Mouse (Mus musculus): Measurements from ENCODE around the gene Crybg3. TPM values are rescaled to one million over a fixed set of nuclear protein-coding genes. Genes with fewer than 3 reads are reported as not detected.

Crybg3 gene
- polyA plus RNA-seq, 1 experiment: 11.8 TPM

GRCm38 (mm10) chr16:59526939-59527338 lies 73.8 kb downstream of the Crybg3 start:
- Histone ChIP-seq H3K27me3 (ENCODE audit: control insufficient read depth, insufficient read depth, low read length, poor library complexity, severe bottlenecking) (no peaks in the 10 kb centered on the region), H3K36me3 (ENCODE audit: control insufficient read depth, insufficient read depth, low read length, poor library complexity, severe bottlenecking) (no peaks in the 10 kb centered on the region), H3K9ac (ENCODE audit: low read depth, poor library complexity, severe bottlenecking) (no peak overlapping the region), H3K4me3 (ENCODE audit: low read depth, low read length) (no peak overlapping the region), H3K4me1 (ENCODE audit: control insufficient read depth, insufficient read depth, low read length) (no peaks in the 10 kb centered on the region), H3K27ac (ENCODE audit: insufficient read depth, low read length) (no peak overlapping the region), H3K9me3 (replicated peaks; ENCODE audit: control insufficient read depth, insufficient read depth, low read length, poor library complexity, severe bottlenecking) (no peaks in the 10 kb centered on the region)
- TF ChIP-seq POLR2A (IDR thresholded peaks at IDR 0.05; ENCODE audit: insufficient read depth, low read length) (no peak), EP300 (IDR thresholded peaks at IDR 0.05; ENCODE audit: insufficient read depth, low read depth, low read length) (no peak), CTCF (IDR thresholded peaks at IDR 0.05; ENCODE audit: low read depth, low read length) (no peak)

- H3K4me3 ChIP-seq (ENCODE audit: low read depth, low read length): no peak overlapping the region
- no peaks in the 10 kb centered on the region; the same call in 1 of the 2 replicates for H3K36me3 ChIP-seq (ENCODE audit: control insufficient read depth, insufficient read depth, low read length, poor library complexity, severe bottlenecking)
- TF ChIP-seq EP300 (IDR thresholded peaks at IDR 0.05; ENCODE audit: insufficient read depth, low read depth, low read length) (no peak), CTCF (IDR thresholded peaks at IDR 0.05; ENCODE audit: low read depth, low read length) (no peak), POLR2A (IDR thresholded peaks at IDR 0.05; ENCODE audit: insufficient read depth, low read length) (no peak)
- no peak overlapping the region for H3K9ac ChIP-seq (ENCODE audit: low read depth, poor library complexity, severe bottlenecking)
- no peaks in the 10 kb centered on the region for H3K27me3 ChIP-seq (ENCODE audit: control insufficient read depth, insufficient read depth, low read length, poor library complexity, severe bottlenecking)
- no peak overlapping the region for H3K27ac ChIP-seq (ENCODE audit: insufficient read depth, low read length)
- H3K4me1 ChIP-seq (ENCODE audit: control insufficient read depth, insufficient read depth, low read length): no peaks in the 10 kb centered on the region
- H3K9me3 ChIP-seq (replicated peaks; ENCODE audit: control insufficient read depth, insufficient read depth, low read length, poor library complexity, severe bottlenecking): no peaks in the 10 kb centered on the region
These were observed 78.9 kb downstream of the Crybg3 start for GRCm38 (mm10) chr16:59521752-59522423.

DNA sequence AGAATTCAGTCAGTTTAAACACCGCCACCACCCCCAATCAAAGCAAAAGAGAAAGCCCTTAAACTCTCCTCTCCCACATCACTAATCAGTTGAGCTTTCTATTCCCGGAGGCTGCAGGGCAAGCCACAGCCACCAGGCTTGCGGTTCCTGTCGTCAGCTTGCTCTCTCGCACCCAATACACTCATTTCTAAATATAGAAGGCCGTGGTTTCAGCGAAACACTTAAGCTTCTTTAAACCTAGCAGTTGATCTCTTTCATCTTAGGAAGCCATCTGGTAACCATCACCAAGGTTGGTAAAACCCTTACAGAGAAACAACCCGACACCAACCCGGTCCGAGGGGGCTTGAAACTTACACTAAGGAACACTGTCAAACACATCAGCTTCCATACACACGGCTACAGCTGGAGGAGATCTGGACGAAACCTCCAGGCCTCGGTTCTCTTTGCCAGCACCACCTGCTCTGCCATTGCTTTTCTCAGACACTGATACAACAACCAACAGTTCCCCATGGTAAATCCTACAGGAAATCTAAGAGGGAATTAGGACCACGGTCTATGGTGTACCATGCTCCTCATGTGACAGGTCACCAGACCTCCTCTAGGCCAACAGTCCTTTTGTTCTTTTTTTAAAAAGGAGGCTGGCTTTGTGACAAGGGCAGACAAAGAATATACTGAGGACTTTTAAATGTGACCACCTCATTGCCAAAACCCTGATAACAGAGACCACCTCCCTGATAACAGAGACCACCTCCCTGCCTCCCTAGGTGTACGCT lies 83.1 kb downstream of the Crybg3 start:
- Histone ChIP-seq H3K36me3 (ENCODE audit: control insufficient read depth, insufficient read depth, low read length, poor library complexity, severe bottlenecking) (no peaks in the 10 kb centered on the region; the same call in 1 of the 2 replicates), H3K27ac (ENCODE audit: insufficient read depth, low read length) (no peak overlapping the region), H3K27me3 (ENCODE audit: control insufficient read depth, insufficient read depth, low read length, poor library complexity, severe bottlenecking) (no peaks in the 10 kb centered on the region), H3K4me1 (ENCODE audit: control insufficient read depth, insufficient read depth, low read length) (no peaks in the 10 kb centered on the region), H3K4me3 (ENCODE audit: low read depth, low read length) (no peak overlapping the region), H3K9ac (ENCODE audit: low read depth, poor library complexity, severe bottlenecking) (no peak overlapping the region), H3K9me3 (replicated peaks; ENCODE audit: control insufficient read depth, insufficient read depth, low read length, poor library complexity, severe bottlenecking) (no peaks in the 10 kb centered on the region)
- TF ChIP-seq POLR2A (IDR thresholded peaks at IDR 0.05; ENCODE audit: insufficient read depth, low read length) (no peak), EP300 (IDR thresholded peaks at IDR 0.05; ENCODE audit: insufficient read depth, low read depth, low read length) (no peak), CTCF (IDR thresholded peaks at IDR 0.05; ENCODE audit: low read depth, low read length) (no peak)

- Histone ChIP-seq H3K27me3 (ENCODE audit: control insufficient read depth, insufficient read depth, low read length, poor library complexity, severe bottlenecking) (no peaks in the 10 kb centered on the region), H3K9ac (ENCODE audit: low read depth, poor library complexity, severe bottlenecking) (no peak overlapping the region), H3K4me3 (ENCODE audit: low read depth, low read length) (no peak overlapping the region), H3K9me3 (replicated peaks; ENCODE audit: control insufficient read depth, insufficient read depth, low read length, poor library complexity, severe bottlenecking) (no peaks in the 10 kb centered on the region), H3K4me1 (ENCODE audit: control insufficient read depth, insufficient read depth, low read length) (no peaks in the 10 kb centered on the region), H3K36me3 (ENCODE audit: control insufficient read depth, insufficient read depth, low read length, poor library complexity, severe bottlenecking) (no peaks in the 10 kb centered on the region; the same call in 1 of the 2 replicates), H3K27ac (ENCODE audit: insufficient read depth, low read length) (no peak overlapping the region)
- TF ChIP-seq EP300 (IDR thresholded peaks at IDR 0.05; ENCODE audit: insufficient read depth, low read depth, low read length) (no peak), POLR2A (IDR thresholded peaks at IDR 0.05; ENCODE audit: insufficient read depth, low read length) (no peak), CTCF (IDR thresholded peaks at IDR 0.05; ENCODE audit: low read depth, low read length) (no peak)
These were observed 83.8 kb downstream of the Crybg3 start for GRCm38 (mm10) chr16:59516965-59517364.

- Histone ChIP-seq H3K9me3 (replicated peaks; ENCODE audit: control insufficient read depth, insufficient read depth, low read length, poor library complexity, severe bottlenecking) (no peaks in the 10 kb centered on the region), H3K4me3 (ENCODE audit: low read depth, low read length) (no peak overlapping the region), H3K4me1 (ENCODE audit: control insufficient read depth, insufficient read depth, low read length) (no peaks in the 10 kb centered on the region), H3K27ac (ENCODE audit: insufficient read depth, low read length) (no peak overlapping the region), H3K36me3 (ENCODE audit: control insufficient read depth, insufficient read depth, low read length, poor library complexity, severe bottlenecking) (no peaks in the 10 kb centered on the region; the same call in 1 of the 2 replicates), H3K27me3 (ENCODE audit: control insufficient read depth, insufficient read depth, low read length, poor library complexity, severe bottlenecking) (no peaks in the 10 kb centered on the region), H3K9ac (ENCODE audit: low read depth, poor library complexity, severe bottlenecking) (no peak overlapping the region)
- no peak for TF ChIP-seq POLR2A (IDR thresholded peaks at IDR 0.05; ENCODE audit: insufficient read depth, low read length)
- no peak for TF ChIP-seq EP300 (IDR thresholded peaks at IDR 0.05; ENCODE audit: insufficient read depth, low read depth, low read length)
- TF ChIP-seq CTCF (IDR thresholded peaks at IDR 0.05; ENCODE audit: low read depth, low read length): no peak
These were observed 85.6 kb downstream of the Crybg3 start for GRCm38 (mm10) chr16:59515169-59515568.

- Histone ChIP-seq H3K9ac (ENCODE audit: low read depth, poor library complexity, severe bottlenecking) (no peak overlapping the region), H3K4me1 (ENCODE audit: control insufficient read depth, insufficient read depth, low read length) (no peaks in the 10 kb centered on the region), H3K27ac (ENCODE audit: insufficient read depth, low read length) (no peak overlapping the region), H3K9me3 (replicated peaks; ENCODE audit: control insufficient read depth, insufficient read depth, low read length, poor library complexity, severe bottlenecking) (no peaks in the 10 kb centered on the region), H3K36me3 (ENCODE audit: control insufficient read depth, insufficient read depth, low read length, poor library complexity, severe bottlenecking) (no peaks in the 10 kb centered on the region), H3K4me3 (ENCODE audit: low read depth, low read length) (no peak overlapping the region), H3K27me3 (ENCODE audit: control insufficient read depth, insufficient read depth, low read length, poor library complexity, severe bottlenecking) (no peaks in the 10 kb centered on the region)
- no peak for TF ChIP-seq POLR2A (IDR thresholded peaks at IDR 0.05; ENCODE audit: insufficient read depth, low read length)
- no peak for TF ChIP-seq CTCF (IDR thresholded peaks at IDR 0.05; ENCODE audit: low read depth, low read length)
- no peak for TF ChIP-seq EP300 (IDR thresholded peaks at IDR 0.05; ENCODE audit: insufficient read depth, low read depth, low read length)
These were observed 90.9 kb downstream of the Crybg3 start for GRCm38 (mm10) chr16:59509830-59510229.
